Mouse (Mus musculus) stomach, postnatal 0 days (tissue): ENCODE data around the gene Rhobtb3. TPM values are rescaled to one million over a fixed set of nuclear protein-coding genes. Genes with fewer than 3 reads are reported as not detected.

Source experiments
- ATAC-seq: fragments of 200-750 bp; cut with Nextera tagmentation; 2 replicates; pipeline ENCODE4 v1.8.0; 2017; ENCODE audit not compliant: low FRiP score, low TSS enrichment
- DNase-seq: peaks from one replicate; pipeline ENCODE4 v3.0.0-alpha.2; 2016; ENCODE audit warnings: low spot score
- H3K27ac ChIP-seq: fragments of 300-500 bp; sonication (generic); replicated peaks from 2 replicates; pipeline ENCODE4 v1.5.1; 2014; ENCODE audit warnings: mild to moderate bottlenecking, control low read depth
- H3K27me3 ChIP-seq: fragments of 300-500 bp; sonication (generic); 2 replicates; pipeline ENCODE4 v1.6.1; 2014; ENCODE audit warnings: low read length; ENCODE audit not compliant: control insufficient read depth, insufficient read depth
- H3K36me3 ChIP-seq: fragments of 300-500 bp; sonication (generic); 2 replicates; pipeline ENCODE4 v1.6.1; 2014; ENCODE audit warnings: low read length, mixed read lengths; ENCODE audit not compliant: control insufficient read depth, insufficient read depth
- H3K4me1 ChIP-seq: fragments of 300-500 bp; sonication (generic); replicated peaks from 2 replicates; pipeline ENCODE4 v1.6.1; 2014; ENCODE audit warnings: antibody characterized with exemption; ENCODE audit not compliant: control insufficient read depth, insufficient read depth
- H3K4me2 ChIP-seq: fragments of 300-500 bp; sonication (generic); replicated peaks from 2 replicates; pipeline ENCODE4 v1.6.1; 2014; ENCODE audit warnings: low read depth, mild to moderate bottlenecking, control low read depth, moderate library complexity
- H3K4me3 ChIP-seq: fragments of 300-500 bp; sonication (generic); 2 replicates; pipeline ENCODE4 v1.5.1; 2014; ENCODE audit warnings: low read depth, low read length, control low read depth
- H3K9ac ChIP-seq: fragments of 300-500 bp; sonication (generic); 2 replicates; pipeline ENCODE4 v1.6.1; 2014; ENCODE audit warnings: mild to moderate bottlenecking, low read length, control low read depth, mixed read lengths
- H3K9me3 ChIP-seq: fragments of 300-500 bp; sonication (generic); 2 replicates; pipeline ENCODE4 v1.6.1; 2016; ENCODE audit warnings: low read length; ENCODE audit not compliant: control insufficient read depth
- CTCF ChIP-seq: IDR thresholded peaks from 2 replicates; pipeline ENCODE4 v1.5.1; 2016; ENCODE audit warnings: antibody characterized with exemption, low read depth, mild to moderate bottlenecking, moderate library complexity
- EP300 ChIP-seq: optimal IDR thresholded peaks from 2 replicates; pipeline ENCODE3; 2016; ENCODE audit warnings: antibody characterized with exemption
- WGBS: fragments of 180-500 bp; shearing (Covaris S2); extraction: QIAGEN DNeasy Blood & Tissue Kit; methylation state at CpG from one replicate; pipeline ENCODE4 v1.1.7; 2014; 5-methylcytosine and 5-hydroxymethylcytosine counted together
- polyA plus RNA-seq: library from polyadenylated mRNA; unstranded; fragments of >200 nt; fragmentation: Nextera tagmentation; extraction: Ambion mirVana; gene quantifications from 2 replicates; pipeline ENCODE4 v1.2.1, GENCODE M21; 2015

Gene Rhobtb3
- polyA plus RNA-seq, 1 experiment from 2014 or later: 10.0 TPM

GRCm38 (mm10) chr13:75874608-75875376 is 68.9 kb downstream of the Rhobtb3 start:
- Histone ChIP-seq H3K9me3 (no peaks in the 10 kb centered on the region), H3K4me2 (no peak overlapping the region), H3K9ac (no peak overlapping the region), H3K36me3 (peaks cover 3% of the 10 kb centered on the region; the same call in 1 of the 2 replicates), H3K4me1 (no peaks in the 10 kb centered on the region), H3K27ac (no peak overlapping the region), H3K27me3 (no peaks in the 10 kb centered on the region), H3K4me3 (no peak overlapping the region)
- TF ChIP-seq CTCF (no peak), EP300 (no peak)
- WGBS: 55% methylated on average over 4 of the region's 4 CpGs
- peak; percentile 89 for ATAC-seq
- no peak for DNase-seq

GRCm38 (mm10) chr13:75867876-75868275 is 75.8 kb downstream of the Rhobtb3 start:
- Histone ChIP-seq H3K4me2 (no peak overlapping the region), H3K9ac (no peak overlapping the region), H3K27ac (no peak overlapping the region), H3K9me3 (no peaks in the 10 kb centered on the region), H3K36me3 (peaks cover 3% of the 10 kb centered on the region; the same call in 1 of the 2 replicates), H3K4me1 (no peaks in the 10 kb centered on the region), H3K27me3 (no peaks in the 10 kb centered on the region), H3K4me3 (no peak overlapping the region)
- no peak for TF ChIP-seq EP300
- no peak for TF ChIP-seq CTCF
- ATAC-seq: no peak
- DNase-seq: no peak
- 89% methylated on average over 2 of the region's 2 CpGs for WGBS

- no peak overlapping the region for H3K4me2 ChIP-seq
- no peak overlapping the region for H3K27ac ChIP-seq
- ATAC-seq (no peak), DNase-seq (no peak)
- no peak overlapping the region for H3K9ac ChIP-seq
- TF ChIP-seq EP300 (no peak), CTCF (no peak)
- no peaks in the 10 kb centered on the region for H3K36me3 ChIP-seq
- H3K27me3 ChIP-seq: no peaks in the 10 kb centered on the region
- H3K9me3 ChIP-seq: no peaks in the 10 kb centered on the region
- H3K4me1 ChIP-seq: no peaks in the 10 kb centered on the region
- no peak overlapping the region for H3K4me3 ChIP-seq
Observed at GRCm38 (mm10) chr13:75865486-75866184, 78.1 kb downstream of the Rhobtb3 start.

- no peaks in the 10 kb centered on the region for H3K27me3 ChIP-seq
- WGBS: 65% methylated on average over 1 of the region's 1 CpGs
- no peaks in the 10 kb centered on the region for H3K36me3 ChIP-seq
- peak; percentile 26; the same call in 1 of the 2 replicates for ATAC-seq
- no peaks in the 10 kb centered on the region for H3K9me3 ChIP-seq
- H3K27ac ChIP-seq: no peak overlapping the region
- H3K4me1 ChIP-seq: no peaks in the 10 kb centered on the region
- no peak overlapping the region for H3K4me3 ChIP-seq
- no peak for DNase-seq
- H3K4me2 ChIP-seq: no peak overlapping the region
- TF ChIP-seq CTCF: no peak
- H3K9ac ChIP-seq: no peak overlapping the region
Observed at GRCm38 (mm10) chr13:75859264-75859844, 84.4 kb downstream of the Rhobtb3 start.

- Histone ChIP-seq H3K9ac (no peak overlapping the region), H3K27ac (no peak overlapping the region), H3K4me1 (no peaks in the 10 kb centered on the region), H3K4me3 (no peak overlapping the region), H3K36me3 (0 out of 2 replicates have a peak, but pooled peaks cover 2% of the 10 kb centered on the region), H3K4me2 (no peak overlapping the region), H3K27me3 (no peaks in the 10 kb centered on the region), H3K9me3 (no peaks in the 10 kb centered on the region)
- WGBS: 90% methylated on average over 3 of the region's 3 CpGs
- DNase-seq: no peak
- no peak for ATAC-seq
- no peak for TF ChIP-seq CTCF
- no peak for TF ChIP-seq EP300
Observed at GRCm38 (mm10) chr13:75853118-75853517, 90.6 kb downstream of the Rhobtb3 start.

- DNase-seq: no peak
- ATAC-seq: no peak
- H3K4me2 ChIP-seq: no peak overlapping the region
- no peaks in the 10 kb centered on the region for H3K9me3 ChIP-seq
- no peak for TF ChIP-seq EP300
- no peak for TF ChIP-seq CTCF
- 87% methylated on average over 4 of the region's 4 CpGs for WGBS
- H3K4me1 ChIP-seq: no peaks in the 10 kb centered on the region
- H3K36me3 ChIP-seq: peaks cover 8% of the 10 kb centered on the region; the same call in 1 of the 2 replicates
- H3K27ac ChIP-seq: no peak overlapping the region
- no peaks in the 10 kb centered on the region for H3K27me3 ChIP-seq
- no peak overlapping the region for H3K9ac ChIP-seq
- no peak overlapping the region for H3K4me3 ChIP-seq
Observed at GRCm38 (mm10) chr13:75852027-75852426, 91.7 kb downstream of the Rhobtb3 start.
